Mouse (Mus musculus) liver, adult 2 months (tissue): ENCODE data around the gene Itgax.

Source experiments
- CTCF ChIP-seq: fragments of 200-500 bp; IDR thresholded peaks from 2 replicates; pipeline ENCODE4 v1.5.1; 2011; ENCODE audit warnings: low read depth, low read length, control low read depth
- POLR2A ChIP-seq: fragments of 200-500 bp; IDR thresholded peaks from 2 replicates; pipeline ENCODE4 v1.6.1; 2011; ENCODE audit warnings: low read length, control low read depth; ENCODE audit not compliant: insufficient read depth; ENCODE audit errors: extremely low read depth

GRCm38 (mm10) chr7:128178385-128178784 lies 49.0 kb downstream of the Itgax start:
- TF ChIP-seq CTCF (no peak), POLR2A (no peak)
